Mouse (Mus musculus): ENCODE measurements around the gene Nr4a2. TPM values are rescaled to one million over a fixed set of nuclear protein-coding genes. Genes with fewer than 3 reads are reported as not detected.

The Nr4a2 gene
- polyA plus RNA-seq (2015; fragmentation: Illumina TruSeq; extraction: RNeasy Lipid Tissue Mini Kit (QIAGEN cat#74804); ENCODE audit: low read depth, low replicate concordance), result 34.2 TPM

DNA sequence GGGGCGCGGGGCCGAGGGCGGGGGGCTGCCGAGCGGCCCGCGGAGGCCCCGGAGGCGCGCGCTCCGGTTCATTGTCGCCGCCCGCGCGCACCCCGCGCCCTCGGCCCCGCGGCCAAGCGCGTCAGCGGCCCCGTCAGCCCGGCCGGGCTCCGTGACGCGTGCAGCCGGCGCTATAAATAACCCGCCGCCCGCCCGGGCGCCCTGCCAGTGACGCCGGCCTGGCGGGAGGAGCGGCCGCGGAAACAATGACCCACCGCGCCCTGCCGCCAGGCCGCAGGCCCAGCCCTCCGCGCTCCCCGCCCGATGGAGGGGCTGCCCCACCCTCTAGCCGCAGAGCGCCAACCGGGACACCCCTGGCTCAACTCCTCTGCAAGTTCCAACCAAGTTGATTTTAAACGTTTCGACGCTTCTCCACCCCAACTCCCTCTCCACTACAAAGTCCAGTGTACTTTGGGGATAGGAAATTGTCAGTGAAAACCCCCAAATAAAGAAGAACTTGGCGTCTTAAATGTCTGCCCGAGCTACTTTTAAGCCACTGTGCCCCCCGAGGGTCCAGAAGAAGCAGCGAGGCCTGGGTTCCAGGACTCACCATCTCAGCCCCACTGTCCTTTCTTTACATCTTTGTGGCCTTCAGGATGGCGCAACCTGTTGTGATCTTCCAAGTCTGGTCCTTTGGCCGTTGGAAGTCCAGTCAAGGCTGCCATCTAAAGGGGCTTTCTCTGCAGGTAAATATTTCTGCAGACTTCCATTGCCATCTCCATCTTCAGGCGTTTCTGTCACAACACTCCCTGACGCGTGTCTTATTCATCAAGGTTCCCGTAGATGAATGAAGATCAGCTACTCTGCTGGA lies at the start of gene Nr4a2:
Gene Nr4a2 (minus strand): TSS at position 13 of the 850 bp plus-strand sequence.

Other genes starting within 250 kb of the Nr4a2 start
- gene Gpd2, start 113.6 kb upstream of the Nr4a2 start, polyA plus RNA-seq (2015; fragmentation: Illumina TruSeq; extraction: RNeasy Lipid Tissue Mini Kit (QIAGEN cat#74804); ENCODE audit: low read depth, low replicate concordance), result 51.7 TPM